Mouse (Mus musculus) liver, embryonic 14.5 days (tissue): ENCODE measurements around the gene Fgfr2.

Experiments used
- CTCF ChIP-seq: IDR thresholded peaks from 2 replicates; pipeline ENCODE4 v1.5.1; 2016; ENCODE audit warnings: antibody characterized with exemption, low read depth, control low read depth
- EP300 ChIP-seq: IDR thresholded peaks from 2 replicates; pipeline ENCODE4 v1.6.1; 2016; ENCODE audit warnings: antibody characterized with exemption, low read depth

- TF ChIP-seq CTCF, result no peak
- TF ChIP-seq EP300, result no peak
These were observed 393.9 kb downstream of the Fgfr2 start for GRCm38 (mm10) chr7:132729093-132729831.
